Mouse (Mus musculus): ENCODE measurements around the gene Mrvi1.

DNA sequence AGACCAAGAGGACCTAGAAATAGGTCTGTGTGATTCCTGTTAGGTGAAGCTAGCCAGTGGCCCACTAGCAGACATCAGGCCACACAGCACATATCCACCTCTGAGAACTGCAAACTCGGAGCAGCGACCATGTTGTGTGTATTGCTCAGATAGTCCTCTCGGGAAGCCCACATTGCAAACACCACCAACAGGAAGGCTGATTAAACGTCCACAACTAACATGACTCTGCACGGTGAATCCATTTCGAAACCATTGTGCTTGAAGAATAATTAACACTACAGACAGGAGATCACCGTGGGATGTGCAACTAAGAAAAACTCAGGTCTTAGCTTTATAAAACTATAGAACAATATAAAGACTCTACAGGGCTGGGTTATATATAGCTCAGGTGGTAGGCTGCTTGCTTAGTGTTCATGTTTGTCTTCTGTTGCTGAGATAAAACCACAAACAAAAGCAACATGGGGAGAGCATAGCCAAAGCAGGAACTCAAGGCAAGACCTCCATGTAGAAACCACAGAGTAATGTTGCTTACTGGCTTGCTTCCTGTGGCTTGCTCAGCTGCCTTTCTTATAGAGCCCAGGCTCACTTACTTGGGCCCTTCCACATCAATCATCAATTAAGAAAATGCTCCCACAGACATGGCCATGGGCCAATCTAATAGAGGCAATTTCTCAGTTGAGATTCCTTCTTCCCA, 4.4 kb downstream of the Mrvi1 start:
- TF ChIP-seq POLR2A (IDR thresholded peaks at IDR 0.05; ENCODE audit: control insufficient read depth, low read depth, low read length) (no peak), CTCF (IDR thresholded peaks at IDR 0.05; ENCODE audit: control insufficient read depth, insufficient read depth, insufficient replicate concordance, low read depth, low read length) (no peak)
